Mouse (Mus musculus) heart, postnatal 25 days (tissue): ENCODE measurements around the gene Klb. TPM values are rescaled to one million over a fixed set of nuclear protein-coding genes. Genes with fewer than 3 reads are reported as not detected.

ENCODE experiments used
- total RNA-seq, 2 experiments: library from RNA; stranded (reverse); gene quantifications; 2 replicates each; pipeline ENCODE4 v1.2.3; 2021

The Klb gene
- total RNA-seq, 2 experiments from 2014 or later: 0.31 TPM; not detected in 1

Other genes with a start within 250 kb of the Klb start
- gene Klhl5, start 240.8 kb upstream of the Klb start, total RNA-seq: 10 to 100 TPM; 13.9 to 14.3 TPM
- 1 to 10 TPM; 2.1 TPM for gene Wdr19, start 148.6 kb upstream of the Klb start, total RNA-seq
- 10 to 100 TPM; 27.5 to 30.4 TPM for gene Rfc1, start 12.6 kb upstream of the Klb start, total RNA-seq
- 100 to 1,000 TPM; 612 to 670 TPM for gene Rpl9, start 43.1 kb downstream of the Klb start, total RNA-seq
- 10 to 100 TPM; 50.8 to 52.3 TPM for gene Lias, start 43.2 kb downstream of the Klb start, total RNA-seq
- 10 to 100 TPM; 16.7 to 17.8 TPM for gene Ugdh, start 87.6 kb downstream of the Klb start, total RNA-seq
- gene Gm43552, start 144.5 kb downstream of the Klb start, total RNA-seq: not detected
- gene Smim14, start 188.9 kb downstream of the Klb start, total RNA-seq: 100 to 1,000 TPM in 1 of 2 experiments, 10 to 100 TPM in 1; 91.5 to 105 TPM
- 10 to 100 TPM; 70.4 to 70.9 TPM for gene Ube2k, start 188.9 kb downstream of the Klb start, total RNA-seq